Mouse (Mus musculus) heart, embryonic 14.5 days (tissue): ENCODE measurements around the gene Chst15. TPM values are rescaled to one million over a fixed set of nuclear protein-coding genes. Genes with fewer than 3 reads are reported as not detected.

Experiments
- ATAC-seq: fragments of 200-750 bp; cut with Nextera tagmentation; 2 replicates; pipeline ENCODE4 v1.8.0; 2017; ENCODE audit warnings: low read depth, moderate TSS enrichment; ENCODE audit not compliant: insufficient number of reproducible peaks, insufficient read depth, low FRiP score
- H3K27ac ChIP-seq, 2 experiments: fragments of 200-500 bp in 1 of 2; fragments of 300-500 bp in 1 of 2; sonication (generic) in 1 of 2; replicated peaks in 1 of 2; 2 replicates each; pipeline ENCODE4 v1.5.1; 2012 to 2014; ENCODE audit warnings: low read depth in 2 of 2, low read length in 2 of 2, control low read depth in 1 of 2, mild to moderate bottlenecking in 1 of 2, mixed read lengths in 1 of 2; ENCODE audit not compliant: control insufficient read depth in 1 of 2, insufficient read depth in 1 of 2
- H3K27me3 ChIP-seq: fragments of 300-500 bp; sonication (generic); 2 replicates; pipeline ENCODE4 v1.6.1; 2014; ENCODE audit warnings: mild to moderate bottlenecking, low read length, control low read depth; ENCODE audit not compliant: control insufficient read depth, insufficient read depth
- H3K36me3 ChIP-seq: fragments of 300-500 bp; sonication (generic); 2 replicates; pipeline ENCODE4 v1.6.1; 2014; ENCODE audit warnings: mild to moderate bottlenecking, control low read depth, low read length, mixed read lengths; ENCODE audit not compliant: control insufficient read depth, insufficient read depth
- H3K4me1 ChIP-seq, 2 experiments: fragments of 200-500 bp in 1 of 2; fragments of 300-500 bp in 1 of 2; sonication (generic) in 1 of 2; 2 replicates each; pipeline ENCODE4 v1.6.1; 2012 to 2014; ENCODE audit warnings: low read length in 2 of 2, control low read depth in 1 of 2, mixed read lengths in 1 of 2; ENCODE audit not compliant: control insufficient read depth in 2 of 2, insufficient read depth in 2 of 2
- H3K4me2 ChIP-seq: fragments of 300-500 bp; sonication (generic); 2 replicates; pipeline ENCODE4 v1.6.1; 2014; ENCODE audit warnings: mild to moderate bottlenecking, low read length
- H3K4me3 ChIP-seq, 2 experiments: fragments of 200-500 bp in 1 of 2; fragments of 300-500 bp in 1 of 2; sonication (generic) in 1 of 2; 2 replicates each; pipeline ENCODE4 v1.5.1; 2012 to 2014; ENCODE audit warnings: low read length in 2 of 2, mild to moderate bottlenecking in 2 of 2, control low read depth in 1 of 2, low read depth in 1 of 2, moderate library complexity in 1 of 2; ENCODE audit not compliant: control insufficient read depth in 1 of 2, insufficient read depth in 1 of 2
- H3K9ac ChIP-seq: fragments of 300-500 bp; sonication (generic); 2 replicates; pipeline ENCODE4 v1.6.1; 2014; ENCODE audit warnings: mild to moderate bottlenecking, low read length
- H3K9me3 ChIP-seq: fragments of 300-500 bp; sonication (generic); 2 replicates; pipeline ENCODE4 v1.6.1; 2016; ENCODE audit warnings: low read length, control low read depth; ENCODE audit not compliant: control insufficient read depth
- WGBS: fragments of 180-500 bp; shearing (Covaris S2); extraction: QIAGEN DNeasy Blood & Tissue Kit; methylation state at CpG from one replicate; pipeline ENCODE4 v1.1.7; 2014; 5-methylcytosine and 5-hydroxymethylcytosine counted together
- polyA plus RNA-seq: library from polyadenylated mRNA; unstranded; fragments of >200 nt; fragmentation: Nextera tagmentation; extraction: Ambion mirVana; gene quantifications from 2 replicates; pipeline ENCODE4 v1.2.1, GENCODE M21; 2014

The Chst15 gene
- polyA plus RNA-seq, 1 experiment from 2014 or later, result 3.3 TPM

DNA sequence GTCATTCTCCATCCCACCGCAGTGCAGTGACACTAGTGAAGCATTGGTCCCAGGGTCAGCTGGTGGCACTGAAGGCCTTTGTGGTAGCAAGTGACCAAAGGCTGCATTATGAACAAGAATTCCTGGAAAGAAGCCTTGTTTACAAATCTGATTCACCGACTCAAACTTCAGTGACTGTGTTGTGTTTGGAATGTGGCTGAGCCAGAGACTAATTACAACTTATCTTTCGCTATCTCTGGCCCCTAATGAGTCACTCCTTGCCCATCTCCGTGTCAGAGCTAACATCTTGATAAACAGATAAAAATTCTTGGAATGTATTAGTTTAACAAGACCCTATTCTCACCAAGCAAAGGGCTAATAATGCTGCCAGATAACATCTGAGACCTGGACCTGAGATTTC is 27.6 kb upstream of the Chst15 start:
- no peak for ATAC-seq
- 38% methylated on average over 4 of the region's 4 CpGs for WGBS
- Histone ChIP-seq H3K36me3 (no peaks in the 10 kb centered on the region), H3K4me3 (no peak overlapping the region), H3K4me1 (peaks cover 2 to 4% of the 10 kb centered on the region in 2 experiments; a peak in 2 of 4 replicates), H3K9me3 (no peaks in the 10 kb centered on the region), H3K27ac (no peak overlapping the region), H3K9ac (no peak overlapping the region), H3K27me3 (no peaks in the 10 kb centered on the region), H3K4me2 (no peak overlapping the region)

DNA sequence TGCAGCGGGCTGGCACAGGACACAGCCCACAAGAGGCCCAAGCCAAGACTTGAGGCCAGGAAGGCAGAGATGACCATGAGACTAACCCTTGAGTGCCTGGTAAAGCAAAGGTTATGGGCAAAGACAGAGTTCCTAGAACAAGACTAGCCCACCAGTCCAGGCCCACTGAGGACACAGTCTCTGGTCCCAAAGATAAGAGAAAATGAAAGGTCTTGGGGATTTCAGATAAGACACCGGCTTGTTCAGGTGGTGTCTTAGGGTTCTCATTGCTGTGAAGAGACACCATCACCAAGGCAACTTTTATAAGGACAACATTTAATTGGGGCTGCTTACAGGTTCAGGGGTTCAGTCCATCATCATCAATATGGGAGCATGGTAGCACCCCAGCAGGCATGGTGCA is 26.9 kb upstream of the Chst15 start:
- Histone ChIP-seq H3K9ac (no peak overlapping the region), H3K36me3 (no peaks in the 10 kb centered on the region), H3K27me3 (no peaks in the 10 kb centered on the region), H3K27ac (no peak overlapping the region), H3K4me1 (peaks cover 3 to 8% of the 10 kb centered on the region in 2 experiments; a peak in 3 of 4 replicates), H3K9me3 (no peaks in the 10 kb centered on the region), H3K4me2 (no peak overlapping the region), H3K4me3 (no peak overlapping the region)
- no peak for ATAC-seq
- WGBS, result 84% methylated on average over 2 of the region's 2 CpGs

DNA sequence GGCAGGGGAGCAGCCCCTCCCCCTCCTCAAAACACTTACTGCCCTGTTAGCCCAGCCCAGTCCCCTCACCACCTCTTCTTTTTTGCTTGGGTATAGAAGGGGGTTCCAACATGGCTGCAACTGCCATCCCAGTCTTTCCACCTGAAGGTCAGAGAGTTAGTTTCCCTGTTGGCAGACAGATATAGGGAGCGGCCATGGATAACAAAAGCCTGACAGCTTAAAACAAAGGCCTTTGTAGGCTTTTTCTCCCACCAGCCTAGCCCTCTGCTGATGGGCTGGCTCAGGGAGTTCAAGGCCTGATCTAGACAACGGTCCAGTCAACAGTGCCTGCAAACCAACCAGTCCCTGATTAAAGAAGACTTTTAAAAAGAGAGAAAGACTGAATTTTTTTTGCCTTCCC is 26.1 kb upstream of the Chst15 start:
- H3K27ac ChIP-seq, result no peak overlapping the region
- no peak overlapping the region for H3K4me2 ChIP-seq
- H3K9me3 ChIP-seq, result no peaks in the 10 kb centered on the region
- 86% methylated on average over 2 of the region's 2 CpGs for WGBS
- no peaks in the 10 kb centered on the region for H3K36me3 ChIP-seq
- no peak overlapping the region for H3K9ac ChIP-seq
- no peak overlapping the region for H3K4me3 ChIP-seq
- H3K27me3 ChIP-seq, result no peaks in the 10 kb centered on the region
- peaks cover 6 to 10% of the 10 kb centered on the region in 2 experiments; a peak in 3 of 4 replicates for H3K4me1 ChIP-seq
- no peak for ATAC-seq

DNA sequence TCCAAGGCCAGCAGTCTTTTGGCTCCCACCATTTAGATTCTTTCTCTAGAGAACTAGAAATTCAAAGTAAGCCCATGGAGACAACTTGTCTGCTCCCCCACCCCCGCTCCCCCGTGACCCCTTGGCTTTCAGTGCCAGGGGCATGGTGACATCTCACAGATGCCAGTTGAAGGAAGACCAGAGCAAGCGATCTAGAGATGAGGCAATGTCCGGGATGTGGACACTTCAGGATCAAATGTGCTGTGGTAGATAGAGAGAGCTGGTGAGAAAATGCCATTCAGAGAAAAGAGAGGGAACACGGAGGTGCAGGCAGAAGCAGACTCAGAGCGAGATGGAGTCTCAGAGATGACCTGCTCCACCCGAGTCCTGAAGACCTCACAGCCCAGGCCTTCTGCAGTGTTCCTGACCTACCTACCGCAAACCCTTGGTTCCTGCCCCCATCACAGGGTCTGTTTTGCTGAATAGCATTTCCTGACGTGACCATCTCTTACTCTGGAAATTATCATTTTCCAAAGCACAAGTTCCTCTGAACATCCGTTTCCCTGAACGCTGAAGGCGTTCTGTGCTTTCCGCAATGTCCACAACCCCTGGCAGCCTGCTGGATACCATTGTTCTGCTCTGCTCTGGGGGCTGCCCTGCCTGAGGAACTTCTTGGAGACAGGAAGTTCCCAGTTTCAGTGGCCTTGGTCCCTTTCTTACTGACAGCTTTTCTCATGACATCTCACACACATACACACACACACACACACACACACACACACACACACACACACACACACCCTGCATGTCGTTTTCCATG is 22.2 kb upstream of the Chst15 start:
- ATAC-seq, result peak; percentile 69; the same call in 1 of the 2 replicates
- H3K27ac ChIP-seq, result peak overlapping the region; percentile 83 to 91
- 56% methylated on average over 14 of the region's 14 CpGs for WGBS

DNA sequence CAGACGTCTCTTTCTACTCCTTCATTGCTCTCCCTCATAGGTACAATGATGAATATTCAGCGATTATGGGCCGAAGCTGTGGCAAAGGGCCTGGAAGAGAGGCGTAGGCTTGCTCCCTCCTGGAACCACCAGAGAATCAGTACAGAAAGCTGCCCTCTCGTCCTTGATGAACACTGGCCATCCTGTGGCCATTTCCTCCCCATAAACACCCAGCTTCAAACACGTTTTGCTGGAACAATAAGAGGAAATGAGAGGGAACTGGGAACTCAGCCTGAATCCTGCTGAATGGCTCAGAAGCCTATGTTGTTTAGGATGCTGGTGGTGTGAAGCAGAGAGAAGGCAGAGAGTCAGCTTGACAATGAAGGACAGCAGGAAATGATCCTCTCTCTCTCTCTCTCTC is 21.3 kb upstream of the Chst15 start:
- H3K27ac ChIP-seq, result peak overlapping the region; percentile 83 to 91
- H3K4me3 ChIP-seq, result no peak overlapping the region
- WGBS, result 50% methylated on average over 6 of the region's 6 CpGs
- no peak overlapping the region for H3K9ac ChIP-seq
- ATAC-seq, result no peak
- H3K27me3 ChIP-seq, result no peaks in the 10 kb centered on the region
- H3K4me2 ChIP-seq, result no peak overlapping the region
- H3K36me3 ChIP-seq, result no peaks in the 10 kb centered on the region
- H3K9me3 ChIP-seq, result 0 out of 2 replicates have a peak, but pooled peaks cover 4% of the 10 kb centered on the region
- H3K4me1 ChIP-seq, result peaks cover 9 to 14% of the 10 kb centered on the region in 2 experiments

More for the DNA sequence above, 22.2 kb upstream of the Chst15 start:
- no peaks in the 10 kb centered on the region for H3K36me3 ChIP-seq
- H3K4me3 ChIP-seq, result no peak overlapping the region
- no peaks in the 10 kb centered on the region for H3K27me3 ChIP-seq
- no peak overlapping the region for H3K9ac ChIP-seq
- H3K4me2 ChIP-seq, result no peak overlapping the region
- peaks cover 9 to 14% of the 10 kb centered on the region in 2 experiments for H3K4me1 ChIP-seq
- H3K9me3 ChIP-seq, result 0 out of 2 replicates have a peak, but pooled peaks cover 4% of the 10 kb centered on the region

DNA sequence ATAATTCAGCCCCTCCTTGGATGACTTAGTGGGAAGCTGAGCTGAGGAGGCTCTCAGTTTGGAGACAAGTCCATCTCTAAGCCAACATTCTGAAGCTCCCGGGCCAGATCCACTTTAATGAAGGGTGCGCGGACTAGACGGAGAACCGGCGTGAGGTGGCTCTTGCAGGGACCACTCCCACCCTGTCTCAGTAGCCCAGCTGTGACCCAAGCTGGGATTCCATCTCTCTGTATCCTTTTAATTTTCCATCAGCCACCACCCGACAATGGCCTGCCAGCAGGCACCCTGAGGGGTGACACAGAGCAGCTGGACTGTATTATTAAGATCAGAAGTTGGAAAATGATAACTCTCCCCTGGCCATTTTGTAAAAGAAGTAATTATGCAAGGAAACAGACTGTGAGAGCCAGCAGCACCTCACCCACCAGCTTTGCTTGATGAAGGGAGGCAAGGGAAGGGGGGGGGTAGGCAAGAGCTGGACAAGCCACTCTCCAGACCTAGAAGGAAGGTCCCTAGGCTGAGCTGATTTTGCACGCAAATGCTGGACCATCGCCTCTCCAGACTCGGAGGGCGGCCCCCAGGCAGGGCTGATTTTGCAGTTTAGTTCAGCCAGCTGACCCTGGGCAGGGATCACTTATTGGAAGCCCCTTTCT is 20.4 kb upstream of the Chst15 start:
- Histone ChIP-seq H3K4me3 (no peak overlapping the region), H3K4me2 (no peak overlapping the region), H3K27ac (0 out of 4 replicates have a peak overlapping the region, but pooled peaks of 1 of the 2 experiments have one; percentile 83), H3K9me3 (0 out of 2 replicates have a peak, but pooled peaks cover 4% of the 10 kb centered on the region), H3K9ac (no peak overlapping the region), H3K27me3 (no peaks in the 10 kb centered on the region), H3K4me1 (peaks cover 9 to 14% of the 10 kb centered on the region in 2 experiments), H3K36me3 (no peaks in the 10 kb centered on the region)
- 82% methylated on average over 11 of the region's 11 CpGs for WGBS
- ATAC-seq, result no peak

DNA sequence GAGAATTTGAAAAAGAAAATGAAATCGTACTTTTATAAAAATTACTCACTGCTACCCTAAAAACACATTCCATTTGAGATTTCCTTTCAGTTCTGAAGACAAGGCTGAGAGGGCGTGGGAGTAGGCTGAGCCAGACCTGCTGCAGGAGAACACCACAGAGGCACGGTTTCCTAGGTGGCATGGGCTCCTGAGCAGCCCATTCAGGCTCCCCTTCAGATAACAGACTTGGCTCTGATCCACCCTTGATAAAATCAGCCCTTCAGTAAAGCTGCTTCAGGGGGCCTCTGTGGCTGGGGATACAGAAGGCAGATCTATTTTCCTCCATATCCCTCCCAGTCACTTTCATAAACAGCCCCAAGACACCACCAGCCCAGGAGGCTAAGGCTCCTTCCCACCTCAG is 19.8 kb upstream of the Chst15 start:
- no peaks in the 10 kb centered on the region for H3K36me3 ChIP-seq
- peaks cover 9 to 14% of the 10 kb centered on the region in 2 experiments for H3K4me1 ChIP-seq
- no peak overlapping the region for H3K9ac ChIP-seq
- no peak overlapping the region for H3K4me3 ChIP-seq
- no peaks in the 10 kb centered on the region for H3K27me3 ChIP-seq
- no peak for ATAC-seq
- H3K4me2 ChIP-seq, result no peak overlapping the region
- H3K27ac ChIP-seq, result no peak overlapping the region
- WGBS, result 35% methylated on average over 3 of the region's 3 CpGs
- H3K9me3 ChIP-seq, result 0 out of 2 replicates have a peak, but pooled peaks cover 4% of the 10 kb centered on the region
